Mouse (Mus musculus) stomach, embryonic 15.5 days (tissue): Measurements from ENCODE around the gene Cyp2d34. TPM values are rescaled to one million over a fixed set of nuclear protein-coding genes. Genes with fewer than 3 reads are reported as not detected.

ENCODE experiments used
- ATAC-seq: fragments of 200-750 bp; cut with Nextera tagmentation; 2 replicates; pipeline ENCODE4 v1.8.0; 2017; ENCODE audit warnings: low read depth, moderate number of reproducible peaks, moderate TSS enrichment; ENCODE audit not compliant: insufficient read depth, low FRiP score
- H3K27ac ChIP-seq: fragments of 300-500 bp; sonication (generic); 2 replicates; pipeline ENCODE4 v1.5.1; 2015; ENCODE audit warnings: mild to moderate bottlenecking, inconsistent platforms
- H3K27me3 ChIP-seq: fragments of 300-500 bp; sonication (generic); replicated peaks from 2 replicates; pipeline ENCODE4 v1.6.1; 2015; ENCODE audit warnings: inconsistent platforms
- H3K36me3 ChIP-seq: fragments of 300-500 bp; sonication (generic); 2 replicates; pipeline ENCODE4 v1.6.1; 2015; ENCODE audit warnings: inconsistent platforms
- H3K4me1 ChIP-seq: fragments of 300-500 bp; sonication (generic); 2 replicates; pipeline ENCODE4 v1.6.1; 2015; ENCODE audit warnings: inconsistent platforms
- H3K4me2 ChIP-seq: fragments of 300-500 bp; sonication (generic); 2 replicates; pipeline ENCODE4 v1.6.1; 2015; ENCODE audit warnings: mild to moderate bottlenecking, inconsistent platforms
- H3K4me3 ChIP-seq: fragments of 300-500 bp; sonication (generic); replicated peaks from 2 replicates; pipeline ENCODE4 v1.5.1; 2015; ENCODE audit warnings: inconsistent platforms
- H3K9ac ChIP-seq: fragments of 300-500 bp; sonication (generic); 2 replicates; pipeline ENCODE4 v1.6.1; 2015; ENCODE audit warnings: inconsistent platforms
- H3K9me3 ChIP-seq: fragments of 300-500 bp; sonication (generic); 2 replicates; pipeline ENCODE4 v1.6.1; 2016; ENCODE audit warnings: inconsistent platforms
- WGBS: fragments of 180-500 bp; shearing (Covaris S2); methylation state at CpG from one replicate; pipeline ENCODE4 v1.1.7; 2015; 5-methylcytosine and 5-hydroxymethylcytosine counted together
- microRNA-seq: library from miRNA; unstranded; fragments of <30 nt; microRNA quantifications from one replicate; pipeline ENCODE4, GENCODE M21; 2016
- polyA plus RNA-seq: library from polyadenylated mRNA; unstranded; fragments of >200 nt; fragmentation: Nextera tagmentation; extraction: Ambion mirVana; gene quantifications from 2 replicates; pipeline ENCODE4 v1.2.1, GENCODE M21; 2015

The Cyp2d34 gene
- polyA plus RNA-seq, 1 experiment from 2014 or later: not detected

DNA sequence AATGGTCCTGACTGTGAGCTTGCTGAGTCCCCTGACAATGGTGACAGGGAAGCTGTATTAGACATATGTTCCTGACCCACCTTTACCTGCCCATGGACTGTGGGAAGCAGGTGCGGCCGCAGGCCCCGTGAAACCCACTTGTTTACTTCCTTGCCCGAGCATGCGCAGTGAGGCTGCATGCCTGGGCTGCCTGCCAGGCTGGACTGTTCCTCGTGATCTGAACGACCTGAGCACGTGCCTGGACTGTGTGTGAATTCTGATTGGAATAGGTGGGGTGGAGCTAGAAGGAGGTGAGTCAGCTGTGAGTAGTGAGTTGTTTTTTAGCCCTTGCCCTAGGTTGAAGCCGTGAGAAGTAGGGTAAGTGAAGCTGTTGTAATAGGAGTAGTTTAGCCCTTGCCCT, 38.1 kb downstream of the Cyp2d34 start:
- Histone ChIP-seq H3K4me3 (no peak overlapping the region), H3K36me3 (no peaks in the 10 kb centered on the region), H3K9me3 (no peaks in the 10 kb centered on the region), H3K27ac (no peak overlapping the region), H3K4me1 (no peaks in the 10 kb centered on the region), H3K4me2 (no peak overlapping the region), H3K9ac (no peak overlapping the region), H3K27me3 (no peaks in the 10 kb centered on the region)
- no peak for ATAC-seq
- WGBS: 72% methylated on average over 9 of the region's 9 CpGs

DNA sequence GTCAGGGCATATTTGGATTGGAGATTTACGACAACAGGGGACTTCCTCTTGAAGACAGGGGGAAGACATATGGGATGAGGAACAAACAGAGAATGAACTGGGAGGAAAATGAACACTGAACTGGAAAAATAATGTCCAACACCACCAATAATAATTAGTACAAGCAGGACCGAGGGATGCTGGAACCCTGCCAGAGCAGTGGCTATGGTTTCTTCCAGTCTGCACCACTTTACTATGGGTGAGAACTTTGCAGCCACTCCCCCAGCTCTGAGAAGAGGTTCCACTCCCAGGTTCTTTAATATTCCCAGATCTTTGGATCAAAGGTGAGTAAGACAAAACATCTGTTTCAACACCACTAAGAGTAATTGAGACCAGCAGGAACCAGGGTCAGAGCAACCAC, 41.7 kb downstream of the Cyp2d34 start:
- Histone ChIP-seq H3K27ac (no peak overlapping the region), H3K27me3 (no peaks in the 10 kb centered on the region), H3K9ac (no peak overlapping the region), H3K4me2 (no peak overlapping the region), H3K4me3 (no peak overlapping the region), H3K4me1 (no peaks in the 10 kb centered on the region), H3K36me3 (no peaks in the 10 kb centered on the region), H3K9me3 (no peaks in the 10 kb centered on the region)
- no peak for ATAC-seq
- WGBS: 68% methylated on average over 2 of the region's 2 CpGs

GRCm38 (mm10) chr15:82572856-82573255, 47.9 kb downstream of the Cyp2d34 start:
- no peak overlapping the region for H3K9ac ChIP-seq
- no peaks in the 10 kb centered on the region for H3K9me3 ChIP-seq
- H3K4me2 ChIP-seq: no peak overlapping the region
- ATAC-seq: no peak
- no peaks in the 10 kb centered on the region for H3K27me3 ChIP-seq
- no peak overlapping the region for H3K27ac ChIP-seq
- no peaks in the 10 kb centered on the region for H3K36me3 ChIP-seq
- 68% methylated on average over 1 of the region's 1 CpGs for WGBS
- H3K4me3 ChIP-seq: no peak overlapping the region
- no peaks in the 10 kb centered on the region for H3K4me1 ChIP-seq

Small RNAs within 50 kb of the gene (microRNA-seq; reads per million reads assigned to microRNA genes)
- gene Gm27463 (not detected), gene Gm27742 (not detected)

Other genes with a start within 250 kb of the Cyp2d34 start
- 12.1 and 14.3 TPM in 2 replicates for gene Cyp2d22, start 240.7 kb downstream of the Cyp2d34 start, polyA plus RNA-seq
- gene Cyp2d11, start 226.9 kb downstream of the Cyp2d34 start, polyA plus RNA-seq: not detected in 2 replicates
- gene Cyp2d10, start 213.8 kb downstream of the Cyp2d34 start, polyA plus RNA-seq: 2.1 and 3.4 TPM in 2 replicates
- gene Cyp2d9, start 187.5 kb downstream of the Cyp2d34 start, polyA plus RNA-seq: 0.60 TPM in 1 of 2 replicates, not detected in the other
- gene Cyp2d12, start 65.9 kb downstream of the Cyp2d34 start, polyA plus RNA-seq: not detected in 2 replicates
- not detected in 2 replicates for gene Cyp2d40, start 143.2 kb upstream of the Cyp2d34 start, polyA plus RNA-seq
- gene Cyp2d26, start 173.3 kb upstream of the Cyp2d34 start, polyA plus RNA-seq: 12.6 and 15.2 TPM in 2 replicates